Mouse (Mus musculus) small intestine, adult 2 months (tissue): Measurements from ENCODE around the gene Mapkbp1.

Experiments used
- CTCF ChIP-seq: fragments of 200-500 bp; IDR thresholded peaks from 2 replicates; pipeline ENCODE4 v1.5.1; 2012; ENCODE audit warnings: low read depth, mild to moderate bottlenecking, control low read depth, inconsistent platforms, low read length, moderate library complexity, mixed read lengths; ENCODE audit not compliant: insufficient replicate concordance, insufficient read length; ENCODE audit errors: extremely low read depth
- POLR2A ChIP-seq: fragments of 200-500 bp; IDR thresholded peaks from 2 replicates; pipeline ENCODE4 v1.6.1; 2012; ENCODE audit warnings: low read depth, mild to moderate bottlenecking, control low read depth, inconsistent platforms, low read length, moderate library complexity

DNA sequence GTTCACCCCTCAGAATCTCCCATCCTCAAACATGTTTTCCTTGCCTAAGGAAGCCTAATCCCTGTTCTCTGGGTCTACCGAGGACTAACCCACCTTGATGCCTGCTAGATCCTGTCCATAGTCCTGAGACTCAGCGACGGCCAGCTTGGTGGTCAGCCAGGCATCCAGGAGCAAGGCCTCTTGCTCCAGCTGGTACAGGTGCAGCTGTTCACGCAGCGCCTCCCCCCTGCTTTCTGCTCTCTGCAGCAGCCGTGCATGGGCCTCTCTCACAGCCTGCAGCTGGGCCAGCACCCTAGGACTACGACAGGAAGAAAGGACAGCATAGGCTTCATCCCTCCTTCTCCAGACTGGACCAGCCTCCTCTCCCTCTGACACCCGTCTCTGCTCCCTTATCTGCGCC is 75.7 kb downstream of the Mapkbp1 start:
- TF ChIP-seq CTCF (no peak), POLR2A (no peak)
